Mouse (Mus musculus): ENCODE data around the gene Mff. TPM values are rescaled to one million over a fixed set of nuclear protein-coding genes. Genes with fewer than 3 reads are reported as not detected.

Mff gene
- polyA plus RNA-seq (2017; shearing (Covaris generic)): 166 TPM

DNA sequence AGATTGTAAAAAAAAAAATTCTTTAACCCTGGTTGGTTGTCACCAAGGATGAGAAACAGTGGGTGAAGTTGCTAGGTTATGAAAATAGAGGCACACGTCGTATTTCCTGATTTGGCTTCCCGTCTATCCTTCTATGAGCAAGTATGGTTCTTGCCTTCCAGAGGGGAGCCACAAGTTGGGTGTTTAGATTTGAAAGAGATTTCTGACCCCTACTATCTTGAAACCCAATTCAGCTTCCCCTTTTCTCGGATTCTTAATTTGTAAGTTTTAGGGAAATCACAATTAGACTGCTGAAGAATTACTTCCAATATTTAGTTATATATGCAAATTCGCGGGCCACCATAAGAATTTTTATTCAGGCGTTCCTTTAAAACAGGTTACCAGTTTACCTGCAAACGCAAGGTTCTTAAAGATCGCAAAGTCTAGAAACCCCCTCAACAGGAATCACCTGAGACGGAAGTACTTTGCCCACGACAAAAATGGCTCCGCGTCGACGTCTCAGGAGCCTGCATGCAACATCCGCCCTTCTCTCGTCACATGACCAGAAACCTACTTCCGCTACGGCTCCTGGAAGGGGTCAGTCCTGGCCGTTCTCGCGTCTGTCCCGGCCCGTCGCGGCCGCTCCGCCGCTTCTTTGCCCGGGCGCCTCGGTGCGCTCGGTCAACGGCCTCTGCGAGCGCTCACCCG lies at the start of gene Mff:
Mff (plus strand) TSS at position 552 of the 687 bp plus-strand sequence.

GRCm38 (mm10) chr1:82768269-82768668 lies 43.6 kb downstream of the Mff start, which contains the start of gene Tm4sf20:
Tm4sf20 (minus strand) TSS chr1:82768461.

DNA sequence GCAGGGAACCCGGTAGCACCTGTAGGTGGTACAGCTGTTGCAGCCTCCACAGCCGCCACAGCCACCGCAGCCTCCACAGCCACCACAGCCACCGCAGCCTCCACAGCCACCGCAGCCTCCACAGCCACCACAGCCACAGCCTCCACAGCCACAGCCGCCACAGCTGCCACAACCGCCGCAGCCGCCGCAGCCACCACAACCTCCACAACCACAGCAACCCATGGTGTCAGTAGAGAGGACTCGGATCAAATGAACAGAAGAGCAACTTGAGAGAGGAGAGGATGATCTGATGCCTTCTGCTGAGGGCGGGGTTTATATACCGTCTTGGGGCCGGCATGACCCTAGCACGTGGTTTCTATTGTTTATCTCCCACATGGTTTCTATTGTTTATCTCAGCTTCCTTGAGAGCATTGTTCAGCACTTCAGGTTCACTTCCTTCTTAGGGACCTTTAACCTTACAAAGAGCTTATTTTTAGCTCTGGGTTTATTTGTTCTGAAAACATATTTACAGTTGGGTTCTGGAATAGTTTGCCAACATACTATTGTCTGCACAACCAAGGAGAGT lies 46.4 kb downstream of the Mff start, which contains the start of gene Gm47791:
Gm47791 (minus strand) TSS at position 222 of the 565 bp plus-strand sequence.

Other genes with a start within 250 kb of the Mff start
- gene Col4a4, start 138.0 kb upstream of the Mff start, polyA plus RNA-seq (2017; shearing (Covaris generic)): not detected
- 0.39 TPM for gene Col4a3, start 138.0 kb upstream of the Mff start, polyA plus RNA-seq (2017; shearing (Covaris generic))
- gene Tm4sf20, start 43.6 kb downstream of the Mff start, polyA plus RNA-seq (2017; shearing (Covaris generic)): not detected
- not detected for gene Gm47791, start 46.4 kb downstream of the Mff start, polyA plus RNA-seq (2017; shearing (Covaris generic))
- gene Agfg1, start 114.6 kb downstream of the Mff start, polyA plus RNA-seq (2017; shearing (Covaris generic)): 128 TPM
- not detected for gene A030005L19Rik, start 188.4 kb downstream of the Mff start, polyA plus RNA-seq (2017; shearing (Covaris generic))
- not detected for gene A030014E15Rik, start 200.0 kb downstream of the Mff start, polyA plus RNA-seq (2017; shearing (Covaris generic))
- gene Gm6217, start 206.5 kb downstream of the Mff start, polyA plus RNA-seq (2017; shearing (Covaris generic)): not detected
- gene A030003K21Rik, start 218.5 kb downstream of the Mff start, polyA plus RNA-seq (2017; shearing (Covaris generic)): not detected
- not detected for gene Gm7544, start 231.1 kb downstream of the Mff start, polyA plus RNA-seq (2017; shearing (Covaris generic))
- not detected for gene Gm47955, start 235.4 kb downstream of the Mff start, polyA plus RNA-seq (2017; shearing (Covaris generic))